Mouse (Mus musculus) left cerebral cortex, adult 8-10 months (tissue): ENCODE data around the gene Tanc1. TPM values are rescaled to one million over a fixed set of nuclear protein-coding genes. Genes with fewer than 3 reads are reported as not detected.

ENCODE experiments used
- DNase-seq, 2 experiments: peaks; one replicate each; pipeline ENCODE4 v3.0.0; 2022; ENCODE audit warnings: low spot score in 2 of 2
- total RNA-seq, 4 experiments: library from RNA; stranded (reverse); gene quantifications; 2 replicates each; pipeline ENCODE4 v1.2.4; 2022

Gene Tanc1
- total RNA-seq, 4 experiments from 2014 or later, result 21.1 to 26.0 (median 23.8) TPM

GRCm38 (mm10) chr2:59752766-59753165 is 140.9 kb downstream of the Tanc1 start:
- DNase-seq, result no peak

GRCm38 (mm10) chr2:59756137-59756753 is 144.4 kb downstream of the Tanc1 start:
- DNase-seq, result no peak

DNA sequence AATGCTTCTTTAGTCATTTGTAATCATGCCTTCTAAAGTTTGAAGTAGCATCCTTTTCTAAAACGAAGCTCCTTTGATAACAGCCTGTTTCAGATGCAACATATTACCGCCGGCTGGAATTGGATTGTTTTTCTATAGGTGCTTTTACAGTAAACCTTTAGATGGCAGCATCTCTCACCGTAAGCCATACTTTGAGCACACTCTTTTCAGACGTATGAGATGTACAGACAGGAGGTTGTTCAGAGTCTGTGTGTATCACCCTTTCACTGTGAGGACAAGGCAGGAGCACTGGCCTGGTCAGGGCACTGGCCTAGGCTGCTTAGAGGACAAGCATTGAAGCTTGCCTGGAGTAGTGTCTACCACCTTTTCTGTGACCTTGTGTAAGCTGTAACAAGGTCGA is 145.2 kb downstream of the Tanc1 start:
- DNase-seq, result no peak

GRCm38 (mm10) chr2:59758139-59758918 is 146.5 kb downstream of the Tanc1 start:
- DNase-seq, result no peak

- no peak for DNase-seq
These were observed 148.9 kb downstream of the Tanc1 start for GRCm38 (mm10) chr2:59760731-59761130.

GRCm38 (mm10) chr2:59761183-59761582 is 149.3 kb downstream of the Tanc1 start:
- DNase-seq, result no peak

- DNase-seq, result no peak
These were observed 150.4 kb downstream of the Tanc1 start for GRCm38 (mm10) chr2:59762277-59762676.

DNA sequence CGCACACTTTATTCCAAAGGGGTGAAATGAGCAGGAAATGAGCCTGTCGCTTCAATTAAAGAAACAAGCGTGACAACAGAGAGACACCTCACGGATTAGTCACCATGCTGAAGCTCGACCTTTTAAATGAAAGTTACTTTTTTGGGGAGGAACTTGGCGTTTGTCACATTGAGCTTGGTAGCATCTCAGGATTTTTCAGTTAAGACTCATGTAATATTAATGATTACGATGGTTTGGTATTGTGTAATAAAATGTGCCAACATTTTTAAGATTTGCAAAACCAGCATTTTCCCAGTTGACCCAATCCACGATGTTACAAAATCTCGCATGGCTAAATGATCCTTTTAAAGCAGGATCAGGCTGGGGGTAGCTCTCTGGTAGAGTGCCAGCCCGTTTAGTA is 153.8 kb downstream of the Tanc1 start:
- no peak for DNase-seq

GRCm38 (mm10) chr2:59767893-59768292 is 156.1 kb downstream of the Tanc1 start:
- no peak for DNase-seq

DNA sequence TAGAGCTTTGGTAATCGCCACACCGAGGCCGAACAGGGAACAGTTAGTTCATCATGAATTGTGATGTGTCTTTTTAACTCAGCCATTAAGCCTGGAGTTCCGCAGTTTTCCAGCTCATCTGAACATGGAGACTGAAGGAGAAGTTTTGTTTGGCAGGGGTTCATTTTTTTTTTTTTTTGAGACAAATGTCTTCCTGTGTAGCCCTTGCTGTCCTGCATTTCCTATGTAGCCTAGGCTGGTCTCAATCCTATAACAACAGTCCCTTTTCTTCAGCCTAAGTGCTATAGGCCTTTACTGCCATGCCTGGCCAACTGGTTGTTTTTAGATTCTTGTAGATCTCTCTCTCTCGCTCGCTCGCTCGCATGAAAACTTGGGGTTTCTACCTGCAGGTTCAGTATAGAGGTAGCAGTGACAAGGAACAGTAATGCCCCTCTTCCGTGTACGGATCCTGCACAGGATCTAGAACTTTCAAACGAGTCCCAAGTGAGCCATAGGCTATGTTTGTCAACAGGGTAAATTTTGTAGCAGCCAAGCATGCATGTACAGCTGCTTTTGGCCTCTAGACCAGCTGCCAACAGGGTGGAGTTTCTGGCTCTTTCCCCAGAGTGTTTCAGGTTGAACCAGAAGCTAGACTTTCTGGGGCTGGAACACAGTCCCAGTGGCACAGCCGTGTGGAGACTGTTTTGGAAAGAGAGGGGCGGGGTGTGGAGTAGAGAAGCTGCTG is 157.0 kb downstream of the Tanc1 start:
- DNase-seq, result no peak

DNA sequence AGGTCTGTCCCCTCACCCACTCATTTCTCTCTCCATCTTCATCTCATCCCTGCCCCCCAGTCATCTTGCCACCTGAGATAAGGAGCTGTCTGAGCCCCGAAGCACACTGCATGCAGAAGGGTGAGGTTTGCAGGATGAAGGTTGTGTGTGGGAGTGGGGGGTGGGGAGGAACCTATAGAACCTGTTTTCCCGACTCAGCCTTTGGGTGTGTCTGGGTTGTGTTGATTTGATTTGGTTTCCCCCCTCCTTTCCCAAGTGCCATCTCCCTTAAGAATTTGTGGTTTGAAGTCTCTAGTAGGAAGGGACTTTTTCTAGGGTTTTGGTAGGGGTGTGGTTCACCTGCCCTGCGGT is 157.5 kb downstream of the Tanc1 start:
- DNase-seq, result no peak

GRCm38 (mm10) chr2:59771708-59772107 is 159.9 kb downstream of the Tanc1 start:
- DNase-seq, result no peak

DNA sequence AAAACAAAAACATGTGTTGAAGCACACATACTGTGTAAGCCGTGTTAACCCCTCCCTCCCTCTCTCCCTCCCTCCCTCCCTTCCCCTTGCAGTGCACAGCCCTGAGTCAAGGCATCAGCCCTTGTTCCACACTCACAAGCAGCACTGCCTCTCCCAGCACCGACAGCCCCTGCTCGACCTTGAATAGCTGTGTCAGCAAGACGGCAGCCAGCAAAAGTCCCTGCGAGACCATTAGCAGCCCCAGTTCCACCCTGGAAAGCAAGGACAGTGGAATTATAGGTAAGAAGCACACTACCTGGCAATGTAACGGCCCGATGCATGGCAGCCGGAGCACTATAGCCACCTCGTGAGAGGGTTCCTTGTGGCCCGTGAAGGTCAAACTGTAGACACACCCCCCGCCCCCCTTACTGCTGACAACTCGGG is 160.4 kb downstream of the Tanc1 start:
- no peak for DNase-seq

DNA sequence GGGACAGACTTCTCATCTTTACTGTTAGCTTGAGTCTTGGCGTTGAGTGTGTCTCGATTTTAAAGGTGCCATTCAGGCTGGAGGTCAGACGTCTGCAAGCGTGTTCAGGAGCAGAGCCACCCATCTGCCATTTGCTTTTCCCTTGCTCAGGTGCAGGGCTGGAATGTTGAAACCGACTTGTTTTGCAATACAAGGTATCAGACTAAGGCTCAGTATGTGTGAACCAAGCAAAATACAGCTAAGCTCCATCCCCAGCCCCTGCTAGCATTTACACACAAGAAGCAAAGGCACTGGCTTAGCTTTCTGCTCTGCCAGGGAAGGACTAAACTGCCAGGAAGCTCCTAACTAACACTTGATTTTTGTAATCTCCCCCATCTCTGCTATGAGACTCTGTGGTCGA is 162.5 kb downstream of the Tanc1 start:
- no peak for DNase-seq

GRCm38 (mm10) chr2:59775148-59775547 is 163.3 kb downstream of the Tanc1 start:
- DNase-seq, result no peak

- no peak for DNase-seq
These were observed 164.0 kb downstream of the Tanc1 start for GRCm38 (mm10) chr2:59775820-59776219.

- no peak for DNase-seq
These were observed 167.5 kb downstream of the Tanc1 start for GRCm38 (mm10) chr2:59779355-59779754.

- DNase-seq, result no peak
These were observed 168.4 kb downstream of the Tanc1 start for GRCm38 (mm10) chr2:59780240-59780639.

- no peak for DNase-seq
These were observed 171.4 kb downstream of the Tanc1 start for GRCm38 (mm10) chr2:59783055-59783831.

DNA sequence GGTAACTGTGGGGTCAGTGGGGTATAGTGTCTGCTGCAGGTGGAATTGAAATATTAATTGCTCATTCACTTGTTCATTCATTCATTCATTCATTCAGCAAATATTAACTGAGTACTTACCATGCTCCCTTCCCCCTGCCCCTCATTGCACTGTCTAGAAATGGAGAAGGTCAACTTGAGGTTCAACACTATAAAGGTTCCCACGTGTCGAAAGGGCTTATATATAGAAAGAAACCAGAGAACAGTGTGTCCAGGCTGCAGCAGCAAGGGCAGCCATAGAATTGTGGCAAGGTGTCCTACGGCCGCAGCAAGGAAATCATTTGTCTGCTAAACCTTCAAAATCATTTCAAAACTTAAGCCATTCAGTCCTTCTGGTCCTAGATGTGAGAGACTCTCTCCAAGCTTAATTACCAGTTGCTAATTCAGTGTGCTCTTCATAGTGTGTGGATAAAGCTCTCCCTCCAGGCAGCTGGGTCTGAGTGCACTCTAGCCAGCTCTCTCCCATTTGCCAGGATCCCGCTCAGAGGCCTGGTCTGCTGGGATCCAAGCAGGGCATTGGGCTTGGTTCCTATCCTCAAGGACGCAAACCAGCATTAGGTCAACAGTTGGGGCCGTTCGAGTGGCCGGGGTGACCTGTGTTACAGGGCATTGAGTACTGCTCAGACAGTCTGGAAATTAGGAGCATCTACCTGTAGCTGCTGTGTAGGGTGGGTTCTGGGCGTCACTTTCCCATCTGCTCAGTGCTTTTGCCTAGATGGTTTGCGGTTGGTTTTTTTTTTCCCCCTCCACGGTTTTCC is 172.2 kb downstream of the Tanc1 start:
- DNase-seq, result no peak

- no peak for DNase-seq
These were observed 172.7 kb downstream of the Tanc1 start for GRCm38 (mm10) chr2:59784628-59784883.
